Mouse (Mus musculus): ENCODE results near the gene Tmprss12. TPM values are rescaled to one million over a fixed set of nuclear protein-coding genes. Genes with fewer than 3 reads are reported as not detected.

Tmprss12 gene
- polyA plus RNA-seq, 1 experiment = not detected

DNA sequence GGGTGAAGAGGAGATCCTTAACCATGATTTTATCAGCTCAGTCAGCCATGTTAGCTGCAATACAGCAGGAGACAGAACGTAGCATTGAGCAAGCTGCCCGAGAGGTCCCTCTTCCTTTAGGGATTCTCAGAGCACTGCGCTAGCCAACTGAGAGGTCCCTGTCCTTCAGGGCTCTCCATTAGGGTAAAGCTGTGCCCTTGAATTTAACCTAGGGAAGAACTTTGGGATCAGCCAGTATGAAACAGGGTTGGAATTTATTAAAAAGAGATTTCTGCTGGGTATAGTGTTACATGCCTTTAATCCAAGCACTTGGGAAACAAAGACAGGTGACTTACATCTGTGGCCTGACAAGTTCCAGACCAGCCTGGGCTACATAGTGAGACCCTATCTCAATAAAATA, 3.1 kb upstream of the Tmprss12 start:
- Histone ChIP-seq H3K4me3 (ENCODE audit: insufficient read depth, poor library complexity, severe bottlenecking) (no peak overlapping the region), H3K79me2 (ENCODE audit: control insufficient read depth, insufficient read depth) (no peaks in the 10 kb centered on the region), H3K79me3 (ENCODE audit: low read depth) (no peaks in the 10 kb centered on the region), H3ac (ENCODE audit: control insufficient read depth, insufficient read length, low read depth) (no peak overlapping the region), H3K36me3 (ENCODE audit: control insufficient read depth, insufficient read depth) (no peaks in the 10 kb centered on the region), H3K27me3 (ENCODE audit: control insufficient read depth, insufficient read depth, insufficient read length) (no peaks in the 10 kb centered on the region)
- no peak for TF ChIP-seq CEBPB (IDR thresholded peaks at IDR 0.05; ENCODE audit: low read depth)
- no peak for TF ChIP-seq MYOG (IDR thresholded peaks at IDR 0.05; ENCODE audit: control insufficient read depth, extremely low read depth, insufficient read length)
- TF ChIP-seq MAX (IDR thresholded peaks at IDR 0.05) = no peak
- TF ChIP-seq CTCF (IDR thresholded peaks at IDR 0.05; ENCODE audit: control insufficient read depth, insufficient read depth, insufficient read length) = no peak
- TF ChIP-seq FOSL1 (IDR thresholded peaks at IDR 0.05; ENCODE audit: insufficient read depth, low read length, poor library complexity, severe bottlenecking) = no peak
- TF ChIP-seq MYOD1 (IDR thresholded peaks at IDR 0.05; ENCODE audit: control insufficient read depth, insufficient read length, low read depth) = no peak
- TF ChIP-seq USF1 (IDR thresholded peaks at IDR 0.05; ENCODE audit: low read depth) = no peak

- Histone ChIP-seq H3K79me2 (ENCODE audit: control insufficient read depth, insufficient read depth) (no peaks in the 10 kb centered on the region), H3K4me3 (ENCODE audit: insufficient read depth, poor library complexity, severe bottlenecking) (no peak overlapping the region), H3ac (ENCODE audit: control insufficient read depth, insufficient read length, low read depth) (no peak overlapping the region), H3K27me3 (ENCODE audit: control insufficient read depth, insufficient read depth, insufficient read length) (peaks cover 4% of the 10 kb centered on the region), H3K36me3 (ENCODE audit: control insufficient read depth, insufficient read depth) (no peaks in the 10 kb centered on the region), H3K79me3 (ENCODE audit: low read depth) (no peaks in the 10 kb centered on the region)
- TF ChIP-seq MYOG (IDR thresholded peaks at IDR 0.05; ENCODE audit: control insufficient read depth, extremely low read depth, insufficient read length) (no peak), FOSL1 (IDR thresholded peaks at IDR 0.05; ENCODE audit: insufficient read depth, low read length, poor library complexity, severe bottlenecking) (no peak), USF1 (IDR thresholded peaks at IDR 0.05; ENCODE audit: low read depth) (no peak), CEBPB (IDR thresholded peaks at IDR 0.05; ENCODE audit: low read depth) (no peak), MAX (IDR thresholded peaks at IDR 0.05) (no peak), MYOD1 (IDR thresholded peaks at IDR 0.05; ENCODE audit: control insufficient read depth, insufficient read length, low read depth) (no peak), CTCF (IDR thresholded peaks at IDR 0.05; ENCODE audit: control insufficient read depth, insufficient read depth, insufficient read length) (no peak)
Measured at GRCm38 (mm10) chr15:100288980-100289379, 8.3 kb downstream of the Tmprss12 start.

DNA sequence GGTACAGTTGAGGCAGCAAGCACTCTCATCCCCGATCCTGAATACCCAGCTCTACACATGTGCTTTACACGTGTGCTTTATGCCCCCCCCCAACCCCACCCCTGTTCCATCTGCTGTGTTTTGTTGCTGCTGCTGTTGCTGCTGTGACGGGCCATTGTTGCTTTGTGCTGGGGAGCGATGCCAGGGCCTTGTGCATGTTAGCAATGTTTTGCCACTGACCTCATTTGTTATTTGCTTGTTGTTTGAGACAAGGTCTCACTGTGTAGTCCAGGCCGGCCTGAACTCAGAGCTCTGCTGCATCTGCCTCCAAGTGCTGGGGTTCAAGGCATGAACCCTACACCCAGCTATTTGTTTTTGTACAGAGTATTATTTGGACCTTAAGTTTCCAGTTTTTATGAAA, 10.2 kb downstream of the Tmprss12 start:
- H3K27me3 ChIP-seq (ENCODE audit: control insufficient read depth, insufficient read depth, insufficient read length) = no peaks in the 10 kb centered on the region
- H3K79me3 ChIP-seq (ENCODE audit: low read depth) = no peaks in the 10 kb centered on the region
- H3ac ChIP-seq (ENCODE audit: control insufficient read depth, insufficient read length, low read depth) = no peak overlapping the region
- H3K36me3 ChIP-seq (ENCODE audit: control insufficient read depth, insufficient read depth) = no peaks in the 10 kb centered on the region
- H3K4me3 ChIP-seq (ENCODE audit: insufficient read depth, poor library complexity, severe bottlenecking) = no peak overlapping the region
- no peak for TF ChIP-seq MAX (IDR thresholded peaks at IDR 0.05)
- TF ChIP-seq MYOG (IDR thresholded peaks at IDR 0.05; ENCODE audit: control insufficient read depth, extremely low read depth, insufficient read length) = no peak
- no peaks in the 10 kb centered on the region for H3K79me2 ChIP-seq (ENCODE audit: control insufficient read depth, insufficient read depth)

- Histone ChIP-seq H3K79me3 (ENCODE audit: low read depth) (no peaks in the 10 kb centered on the region), H3ac (ENCODE audit: control insufficient read depth, insufficient read length, low read depth) (no peak overlapping the region), H3K27me3 (ENCODE audit: control insufficient read depth, insufficient read depth, insufficient read length) (no peaks in the 10 kb centered on the region), H3K79me2 (ENCODE audit: control insufficient read depth, insufficient read depth) (no peaks in the 10 kb centered on the region), H3K36me3 (ENCODE audit: control insufficient read depth, insufficient read depth) (no peaks in the 10 kb centered on the region), H3K4me3 (ENCODE audit: insufficient read depth, poor library complexity, severe bottlenecking) (no peak overlapping the region)
- TF ChIP-seq MYOD1 (IDR thresholded peaks at IDR 0.05; ENCODE audit: control insufficient read depth, insufficient read length, low read depth) (no peak), CTCF (IDR thresholded peaks at IDR 0.05; ENCODE audit: control insufficient read depth, insufficient read depth, insufficient read length) (no peak)
Measured at GRCm38 (mm10) chr15:100292326-100292725, 11.7 kb downstream of the Tmprss12 start.

DNA sequence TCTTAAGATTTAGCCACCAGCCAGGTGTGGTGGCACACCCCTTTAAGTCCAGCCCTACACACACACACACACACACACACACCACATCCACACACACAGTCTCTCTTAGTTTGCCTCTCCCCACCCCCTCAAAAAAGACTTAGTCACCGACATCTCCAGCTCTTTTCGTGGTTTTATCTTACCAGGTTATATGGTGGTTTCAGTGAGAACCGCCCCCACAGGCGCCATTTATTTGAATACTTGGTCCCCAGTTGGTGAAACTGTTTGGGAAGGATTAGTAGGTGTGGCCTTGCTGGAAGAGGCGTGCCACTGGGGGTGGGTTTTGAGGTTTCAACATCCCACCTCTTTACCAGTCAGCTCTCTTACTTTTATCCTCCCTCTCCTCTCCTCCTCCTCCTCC, 17.2 kb downstream of the Tmprss12 start:
- no peaks in the 10 kb centered on the region for H3K79me3 ChIP-seq (ENCODE audit: low read depth)
- H3K4me3 ChIP-seq (ENCODE audit: insufficient read depth, poor library complexity, severe bottlenecking) = no peak overlapping the region
- no peaks in the 10 kb centered on the region for H3K36me3 ChIP-seq (ENCODE audit: control insufficient read depth, insufficient read depth)
- no peak overlapping the region for H3ac ChIP-seq (ENCODE audit: control insufficient read depth, insufficient read length, low read depth)
- TF ChIP-seq FOSL1 (IDR thresholded peaks at IDR 0.05; ENCODE audit: insufficient read depth, low read length, poor library complexity, severe bottlenecking) (no peak), CTCF (IDR thresholded peaks at IDR 0.05; ENCODE audit: control insufficient read depth, insufficient read depth, insufficient read length) (no peak), CEBPB (IDR thresholded peaks at IDR 0.05; ENCODE audit: low read depth) (no peak), MYOD1 (IDR thresholded peaks at IDR 0.05; ENCODE audit: control insufficient read depth, insufficient read length, low read depth) (no peak), MAX (IDR thresholded peaks at IDR 0.05) (no peak), MYOG (IDR thresholded peaks at IDR 0.05; ENCODE audit: control insufficient read depth, extremely low read depth, insufficient read length) (no peak), USF1 (IDR thresholded peaks at IDR 0.05; ENCODE audit: low read depth) (no peak)
- no peaks in the 10 kb centered on the region for H3K79me2 ChIP-seq (ENCODE audit: control insufficient read depth, insufficient read depth)
- no peaks in the 10 kb centered on the region for H3K27me3 ChIP-seq (ENCODE audit: control insufficient read depth, insufficient read depth, insufficient read length)

DNA sequence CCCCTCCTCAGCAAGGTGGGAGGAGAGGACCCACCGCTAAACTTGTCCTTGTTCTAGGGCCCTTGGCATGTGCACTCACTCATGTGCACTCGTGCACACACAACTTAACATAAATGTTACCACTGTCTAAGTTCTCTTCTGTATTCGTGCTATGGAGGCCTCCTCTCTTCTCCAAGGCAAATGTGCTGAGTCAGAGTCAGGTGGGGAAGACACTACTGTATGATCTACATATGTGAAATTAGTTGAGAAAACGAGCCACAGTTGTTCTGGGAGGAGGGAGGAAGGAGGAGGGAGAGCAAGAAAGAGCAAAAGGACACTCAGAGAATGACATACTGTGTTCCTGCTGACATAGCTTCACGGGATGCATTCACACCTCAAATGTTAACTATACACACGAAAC, 19.9 kb downstream of the Tmprss12 start:
- H3K4me3 ChIP-seq (ENCODE audit: insufficient read depth, poor library complexity, severe bottlenecking) = no peak overlapping the region
- no peaks in the 10 kb centered on the region for H3K27me3 ChIP-seq (ENCODE audit: control insufficient read depth, insufficient read depth, insufficient read length)
- H3ac ChIP-seq (ENCODE audit: control insufficient read depth, insufficient read length, low read depth) = no peak overlapping the region
- TF ChIP-seq CEBPB (IDR thresholded peaks at IDR 0.05; ENCODE audit: low read depth) (no peak), MYOD1 (IDR thresholded peaks at IDR 0.05; ENCODE audit: control insufficient read depth, insufficient read length, low read depth) (no peak), CTCF (IDR thresholded peaks at IDR 0.05; ENCODE audit: control insufficient read depth, insufficient read depth, insufficient read length) (no peak), USF1 (IDR thresholded peaks at IDR 0.05; ENCODE audit: low read depth) (no peak), MYOG (IDR thresholded peaks at IDR 0.05; ENCODE audit: control insufficient read depth, extremely low read depth, insufficient read length) (no peak), FOSL1 (IDR thresholded peaks at IDR 0.05; ENCODE audit: insufficient read depth, low read length, poor library complexity, severe bottlenecking) (no peak), MAX (IDR thresholded peaks at IDR 0.05) (no peak)
- H3K36me3 ChIP-seq (ENCODE audit: control insufficient read depth, insufficient read depth) = no peaks in the 10 kb centered on the region
- H3K79me2 ChIP-seq (ENCODE audit: control insufficient read depth, insufficient read depth) = no peaks in the 10 kb centered on the region
- H3K79me3 ChIP-seq (ENCODE audit: low read depth) = no peaks in the 10 kb centered on the region
